Mouse (Mus musculus): ENCODE data around the gene Zbtb9.

- TF ChIP-seq SMC3 (IDR thresholded peaks at IDR 0.05; ENCODE audit: low read depth, low read length) (no peak), TAL1 (IDR thresholded peaks at IDR 0.05; ENCODE audit: low read length) (no peak), CTCF (IDR thresholded peaks at IDR 0.05 in 2 of 3, conservative IDR thresholded peaks at IDR 0.05 in 1 of 3; ENCODE audit: control insufficient read depth in 1 of 3, insufficient read depth in 1 of 3, low read depth in 2 of 3, low read length in 3 of 3, poor library complexity in 1 of 3, severe bottlenecking in 1 of 3) (no peak), USF1 (IDR thresholded peaks at IDR 0.05; ENCODE audit: low read depth, low read length) (no peak), POLR2A (IDR thresholded peaks at IDR 0.05; ENCODE audit: control insufficient read depth in 1 of 2, insufficient read depth in 1 of 2, low read depth in 1 of 2, low read length in 2 of 2, poor library complexity in 1 of 2) (no peak), EP300 (IDR thresholded peaks at IDR 0.05; ENCODE audit: low read depth in 1 of 2, low read length in 2 of 2) (no peak), SIN3A (IDR thresholded peaks at IDR 0.05; ENCODE audit: low read length) (no peak), TCF12 (IDR thresholded peaks at IDR 0.05; ENCODE audit: low read depth, low read length) (no peak), MAX (IDR thresholded peaks at IDR 0.05; ENCODE audit: low read length) (no peak), MXI1 (IDR thresholded peaks at IDR 0.05; ENCODE audit: low read depth, low read length) (no peak), HCFC1 (IDR thresholded peaks at IDR 0.05; ENCODE audit: low read depth, low read length) (no peak)
Observed at GRCm38 (mm10) chr17:26995006-26995405, 22.0 kb downstream of the Zbtb9 start.
